Mouse (Mus musculus) mesoderm, embryonic 11.5 days (tissue): ENCODE results near the gene Siae.

Experiments used
- DNase-seq: peaks from one replicate; pipeline ENCODE4 v3.0.0-alpha.2; 2012; ENCODE audit warnings: low read depth, low spot score

Gene Siae

GRCm38 (mm10) chr9:37569231-37569835 is 13.8 kb downstream of the Siae start:
- DNase-seq: no peak

- DNase-seq: no peak
Measured at GRCm38 (mm10) chr9:37572204-37572876, 16.8 kb downstream of the Siae start.

- peak; percentile 23 for DNase-seq
Measured at GRCm38 (mm10) chr9:37576436-37576930, 21.0 kb downstream of the Siae start.

GRCm38 (mm10) chr9:37583594-37583993 is 28.1 kb downstream of the Siae start:
- DNase-seq: no peak

- no peak for DNase-seq
Measured at GRCm38 (mm10) chr9:37586718-37587117, 31.2 kb downstream of the Siae start.

GRCm38 (mm10) chr9:37590381-37590780 is 34.9 kb downstream of the Siae start:
- DNase-seq: no peak

- no peak for DNase-seq
Measured at GRCm38 (mm10) chr9:37592025-37592424, 36.5 kb downstream of the Siae start.

GRCm38 (mm10) chr9:37592633-37593032 is 37.1 kb downstream of the Siae start:
- no peak for DNase-seq

- DNase-seq: no peak
Measured at GRCm38 (mm10) chr9:37593690-37594089, 38.2 kb downstream of the Siae start.

- no peak for DNase-seq
Measured at GRCm38 (mm10) chr9:37595570-37595969, 40.1 kb downstream of the Siae start.

- DNase-seq: no peak
Measured at GRCm38 (mm10) chr9:37598637-37599036, 43.1 kb downstream of the Siae start.

- no peak for DNase-seq
Measured at GRCm38 (mm10) chr9:37600538-37601205, 45.2 kb downstream of the Siae start.

GRCm38 (mm10) chr9:37605089-37605488 is 49.6 kb downstream of the Siae start:
- no peak for DNase-seq

- DNase-seq: no peak
Measured at GRCm38 (mm10) chr9:37609558-37609957, 54.1 kb downstream of the Siae start.

GRCm38 (mm10) chr9:37613182-37613910 is 57.8 kb downstream of the Siae start, which contains the start of gene Spa17:
Spa17 (minus strand) TSS chr9:37613722.
- DNase-seq: peak; percentile 94

GRCm38 (mm10) chr9:37613911-37614280 is 58.4 kb downstream of the Siae start:
- no peak for DNase-seq

- no peak for DNase-seq
Measured at GRCm38 (mm10) chr9:37614316-37614715, 58.8 kb downstream of the Siae start.

- DNase-seq: no peak
Measured at GRCm38 (mm10) chr9:37615220-37615619, 59.7 kb downstream of the Siae start.

- peak; percentile 50 for DNase-seq
Measured at GRCm38 (mm10) chr9:37616770-37617169, 61.3 kb downstream of the Siae start.

- no peak for DNase-seq
Measured at GRCm38 (mm10) chr9:37621290-37621689, 65.8 kb downstream of the Siae start.

- no peak for DNase-seq
Measured at GRCm38 (mm10) chr9:37623981-37624380, 68.5 kb downstream of the Siae start.

GRCm38 (mm10) chr9:37624502-37624901 is 69.0 kb downstream of the Siae start:
- DNase-seq: no peak
